Mouse (Mus musculus) CH12.LX (cell line): ENCODE results near the gene Arhgef12. TPM values are rescaled to one million over a fixed set of nuclear protein-coding genes. Genes with fewer than 3 reads are reported as not detected.

ENCODE experiments used
- DNase-seq: peaks from one replicate; pipeline ENCODE4 v3.0.0-alpha.2; 2013; ENCODE audit errors: extremely low read depth
- H3K27ac ChIP-seq: 2 replicates; pipeline ENCODE4 v1.5.1; 2012; ENCODE audit warnings: low read depth, mild to moderate bottlenecking, control low read depth, moderate library complexity; ENCODE audit not compliant: insufficient read depth
- H3K27me3 ChIP-seq: replicated peaks from 2 replicates; pipeline ENCODE3; 2012; ENCODE audit warnings: inconsistent platforms
- H3K36me3 ChIP-seq, 2 experiments: replicated peaks in 1 of 2; 2 replicates each; pipeline versions ENCODE3 to v1.6.1; 2012; ENCODE audit warnings: inconsistent platforms in 1 of 2, low read length in 1 of 2, mild to moderate bottlenecking in 1 of 2, mixed read lengths in 1 of 2, moderate library complexity in 1 of 2; ENCODE audit not compliant: control insufficient read depth in 1 of 2, insufficient read depth in 1 of 2
- H3K4me1 ChIP-seq, 2 experiments: 2 replicates each; pipeline ENCODE4 v1.6.1; 2012; ENCODE audit warnings: inconsistent platforms in 1 of 2, moderate library complexity in 1 of 2; ENCODE audit not compliant: insufficient read depth in 2 of 2, control insufficient read depth in 1 of 2
- H3K4me2 ChIP-seq: 2 replicates; pipeline ENCODE4 v1.6.1; 2012; ENCODE audit warnings: low read depth, mild to moderate bottlenecking, control low read depth; ENCODE audit not compliant: poor library complexity, insufficient read depth, severe bottlenecking
- H3K4me3 ChIP-seq, 3 experiments: fragments of 150-350 bp in 1 of 3; sonication (generic) in 1 of 3; replicated peaks in 1 of 3; 2 replicates each; pipeline versions ENCODE3 to v1.5.1; 2011 to 2012; ENCODE audit warnings: low read depth in 2 of 3, low read length in 2 of 3, mild to moderate bottlenecking in 2 of 3, moderate library complexity in 2 of 3, control low read depth in 1 of 3, improper control_type of control experiment in 1 of 3, inconsistent platforms in 1 of 3, mixed read lengths in 1 of 3; ENCODE audit not compliant: poor library complexity in 1 of 3
- H3K79me2 ChIP-seq: replicated peaks from 2 replicates; pipeline ENCODE4 v1.6.1; 2012; ENCODE audit warnings: mild to moderate bottlenecking, moderate library complexity; ENCODE audit not compliant: control insufficient read depth, poor library complexity, insufficient read depth, severe bottlenecking; ENCODE audit errors: extremely low read depth
- H3K9ac ChIP-seq: 2 replicates; pipeline ENCODE4 v1.6.1; 2012; ENCODE audit warnings: low read depth, mild to moderate bottlenecking, control low read depth, moderate library complexity; ENCODE audit not compliant: insufficient read depth
- H3K9me3 ChIP-seq: replicated peaks from 2 replicates; pipeline ENCODE3; 2012; ENCODE audit warnings: low read length, inconsistent platforms, mixed read lengths
- BHLHE40 ChIP-seq: IDR thresholded peaks from 2 replicates; pipeline ENCODE4 v1.6.1; 2011; ENCODE audit warnings: mild to moderate bottlenecking, low read depth, low read length, improper control_type of control experiment
- CHD2 ChIP-seq: IDR thresholded peaks from 2 replicates; pipeline ENCODE4 v1.6.1; 2011; ENCODE audit warnings: low read length, improper control_type of control experiment
- CTCF ChIP-seq, 2 experiments: IDR thresholded peaks in 1 of 2; conservative IDR thresholded peaks in 1 of 2; 2 replicates each; pipeline ENCODE4 v1.5.1; 2011 to 2012; ENCODE audit warnings: low read depth in 2 of 2, low read length in 2 of 2, improper control_type of control experiment in 1 of 2, inconsistent platforms in 1 of 2, mild to moderate bottlenecking in 1 of 2, moderate library complexity in 1 of 2
- E2F4 ChIP-seq: IDR thresholded peaks from 2 replicates; pipeline ENCODE4 v1.6.1; 2011; ENCODE audit warnings: low read depth, low read length, improper control_type of control experiment; ENCODE audit not compliant: insufficient replicate concordance
- GABPA ChIP-seq: IDR thresholded peaks from 2 replicates; pipeline ENCODE4 v1.6.1; 2012; ENCODE audit warnings: low read depth, low read length, improper control_type of control experiment, inconsistent platforms; ENCODE audit not compliant: insufficient replicate concordance
- HCFC1 ChIP-seq: IDR thresholded peaks from 2 replicates; pipeline ENCODE4 v1.6.1; 2012; ENCODE audit warnings: low read depth, mild to moderate bottlenecking, inconsistent platforms, low read length, improper control_type of control experiment
- IRF4 ChIP-seq: IDR thresholded peaks from 2 replicates; pipeline ENCODE4 v1.6.1; 2014; ENCODE audit warnings: low read depth, mild to moderate bottlenecking, inconsistent platforms, low read length, improper control_type of control experiment
- JUND ChIP-seq: conservative IDR thresholded peaks from 2 replicates; pipeline ENCODE4 v1.6.1; 2011; ENCODE audit warnings: low read depth, low read length, improper control_type of control experiment
- MEF2A ChIP-seq: IDR thresholded peaks from 2 replicates; pipeline ENCODE4 v1.6.1; 2014; ENCODE audit warnings: low read depth, mild to moderate bottlenecking, inconsistent platforms, low read length, improper control_type of control experiment, borderline replicate concordance
- NELFE ChIP-seq: IDR thresholded peaks from 2 replicates; pipeline ENCODE4 v1.6.1; 2011; ENCODE audit warnings: low read depth, low read length, improper control_type of control experiment
- NRF1 ChIP-seq: IDR thresholded peaks from 2 replicates; pipeline ENCODE4 v1.6.1; 2014; ENCODE audit warnings: low read depth, mild to moderate bottlenecking, inconsistent platforms, low read length, improper control_type of control experiment, moderate library complexity
- PAX5 ChIP-seq: IDR thresholded peaks from 2 replicates; pipeline ENCODE4 v1.6.1; 2012; ENCODE audit warnings: low read length, inconsistent platforms, mixed read lengths
- POLR2A ChIP-seq: IDR thresholded peaks from 2 replicates; pipeline ENCODE4 v1.6.1; 2011; ENCODE audit warnings: low read depth, mild to moderate bottlenecking, improper control_type of control experiment, low read length
- POLR2AphosphoS2 ChIP-seq: IDR thresholded peaks from 2 replicates; pipeline ENCODE4 v1.6.1; 2011; ENCODE audit warnings: low read depth, low read length, improper control_type of control experiment
- TBP ChIP-seq: conservative IDR thresholded peaks from 2 replicates; pipeline ENCODE4 v1.6.1; 2011; ENCODE audit warnings: low read depth, low read length, improper control_type of control experiment
- TCF12 ChIP-seq: IDR thresholded peaks from 2 replicates; pipeline ENCODE4 v1.6.1; 2014; ENCODE audit warnings: low read depth, mild to moderate bottlenecking, inconsistent platforms, low read length, improper control_type of control experiment
- ZMIZ1 ChIP-seq: IDR thresholded peaks from 2 replicates; pipeline ENCODE4 v1.6.1; 2012; ENCODE audit warnings: low read depth, mild to moderate bottlenecking, inconsistent platforms, low read length, improper control_type of control experiment
- ZNF384 ChIP-seq: IDR thresholded peaks from 2 replicates; pipeline ENCODE4 v1.6.1; 2012; ENCODE audit warnings: low read depth, low read length, improper control_type of control experiment, inconsistent platforms
- dilution Hi-C: fragments of 300-500 bp; cut with MboI; formaldehyde crosslinking; loops from 2 replicates; pipeline ENCODE4 v1.14.3; 2020; ENCODE audit warnings: low sequenced_read_pairs; ENCODE audit not compliant: extremely low pct_unique_long_range_greater_than_20kb, extremely low pct_ligation_motif_present
- in situ Hi-C: fragments of 300-500 bp; cut with MboI; formaldehyde crosslinking; loops from 3 replicates; pipeline ENCODE4 v1.14.3; 2019; ENCODE audit warnings: low sequenced_read_pairs, low pct_ligation_motif_present, low pct_unique_long_range_greater_than_20kb, mixed read lengths
- polyA plus RNA-seq: library from polyadenylated mRNA; unstranded; fragments of >175 nt; gene quantifications from 2 replicates; pipeline ENCODE4 v1.2.1, GENCODE M21; 2012; ENCODE audit warnings: low read depth; ENCODE audit not compliant: insufficient read length
- total RNA-seq, 2 experiments: library from RNA; depleted of rRNA; stranded (reverse); fragments of 300-350 nt in 1 of 2; fragments of >200 nt in 1 of 2; gene quantifications; 2 replicates each; pipeline ENCODE4 v1.2.3; 2012 to 2014

The Arhgef12 gene
- total and polyA plus RNA-seq, 3 experiments, result 4.9 to 9.4 (median 8.7) TPM

- Histone ChIP-seq H3K27ac (no peak overlapping the region), H3K79me2 (no peaks in the 10 kb centered on the region), H3K9me3 (no peaks in the 10 kb centered on the region), H3K27me3 (no peaks in the 10 kb centered on the region)
- dilution Hi-C loops, result no loop called here
- TF ChIP-seq TBP, result no peak
- no peak for TF ChIP-seq TCF12
- TF ChIP-seq GABPA, result no peak
- TF ChIP-seq ZNF384, result no peak
- TF ChIP-seq HCFC1, result no peak
- TF ChIP-seq BHLHE40, result no peak
- TF ChIP-seq MEF2A, result no peak
- no peak for TF ChIP-seq NELFE
- TF ChIP-seq POLR2AphosphoS2, result no peak
- no peak for TF ChIP-seq NRF1
- TF ChIP-seq CTCF (conservative IDR thresholded peaks at IDR 0.05 in 1 of 2, IDR thresholded peaks at IDR 0.05 in 1 of 2; ENCODE audit: low read depth in 2 of 2, low read length in 2 of 2), result no peak
- TF ChIP-seq CHD2, result no peak
- no peak for TF ChIP-seq JUND
- no peak for TF ChIP-seq POLR2A
- no peak for TF ChIP-seq PAX5
- TF ChIP-seq IRF4, result no peak
- TF ChIP-seq, all 38 proteins: peak for 0
- Histone ChIP-seq H3K9ac (no peak overlapping the region), H3K4me3 (no peak overlapping the region), H3K36me3 (peaks cover 42 to 84% of the 10 kb centered on the region in 2 experiments), H3K4me2 (no peak overlapping the region), H3K4me1 (no peaks in the 10 kb centered on the region)
- DNase-seq, result no peak
- in situ Hi-C loops, result loop anchor here (10.0 kb wide), 1 partner anchor 217 kb away; the partner anchor contains the start of gene Pou2f3
These were observed 109.5 kb downstream of the Arhgef12 start for GRCm38 (mm10) chr9:42997526-42997925.

GRCm38 (mm10) chr9:42995298-42995697 is 111.7 kb downstream of the Arhgef12 start:
- Histone ChIP-seq H3K9me3 (no peaks in the 10 kb centered on the region), H3K79me2 (no peaks in the 10 kb centered on the region), H3K27me3 (no peaks in the 10 kb centered on the region), H3K4me2 (no peak overlapping the region), H3K4me3 (no peak overlapping the region), H3K9ac (no peak overlapping the region), H3K4me1 (no peaks in the 10 kb centered on the region), H3K27ac (no peak overlapping the region), H3K36me3 (peaks cover 43 to 78% of the 10 kb centered on the region in 2 experiments)
- no peak for DNase-seq
- dilution Hi-C loops, result no loop called here
- in situ Hi-C loops, result loop anchor here (10.0 kb wide), 1 partner anchor 220 kb away; the partner anchor contains the start of gene Pou2f3
- no peak for TF ChIP-seq ZMIZ1
- TF ChIP-seq E2F4, result no peak
- no peak for TF ChIP-seq NRF1
- TF ChIP-seq HCFC1, result no peak
